Mouse (Mus musculus) monocyte, adult 2 months (primary cell): Measurements from ENCODE around the gene Alas2.

Source experiments
- DNase-seq, 2 experiments: peaks; one replicate each; pipeline ENCODE4 v3.0.0; 2022; ENCODE audit warnings: low spot score in 2 of 2, low read depth in 1 of 2

The Alas2 gene

GRCm38 (mm10) chrX:150547239-150547638 lies at the start of gene Alas2:
Gene Alas2 (plus strand): TSS chrX:150547375.
- no peak for DNase-seq

GRCm38 (mm10) chrX:150508696-150509095 lies 38.5 kb upstream of the Alas2 start:
- DNase-seq: no peak

GRCm38 (mm10) chrX:150510631-150511030 lies 36.5 kb upstream of the Alas2 start:
- no peak for DNase-seq

- no peak for DNase-seq
Measured at GRCm38 (mm10) chrX:150511274-150511673, 35.9 kb upstream of the Alas2 start.

- DNase-seq: no peak
Measured at GRCm38 (mm10) chrX:150514127-150514526, 33.0 kb upstream of the Alas2 start.

GRCm38 (mm10) chrX:150516015-150516414 lies 31.2 kb upstream of the Alas2 start:
- DNase-seq: no peak

GRCm38 (mm10) chrX:150516477-150516876 lies 30.7 kb upstream of the Alas2 start:
- no peak for DNase-seq

- no peak for DNase-seq
Measured at GRCm38 (mm10) chrX:150540111-150540510, 7.1 kb upstream of the Alas2 start.

GRCm38 (mm10) chrX:150541684-150542083 lies 5.5 kb upstream of the Alas2 start:
- DNase-seq: no peak

GRCm38 (mm10) chrX:150549639-150550038 lies 2.5 kb downstream of the Alas2 start:
- peak in 1 of 2 experiments; percentile 1 for DNase-seq

GRCm38 (mm10) chrX:150551986-150552385 lies 4.8 kb downstream of the Alas2 start:
- no peak for DNase-seq

- DNase-seq: no peak
Measured at GRCm38 (mm10) chrX:150554032-150554431, 6.9 kb downstream of the Alas2 start.

- DNase-seq: no peak
Measured at GRCm38 (mm10) chrX:150564644-150565357, 17.6 kb downstream of the Alas2 start.

GRCm38 (mm10) chrX:150581921-150582320 lies 34.7 kb downstream of the Alas2 start:
- DNase-seq: no peak

- DNase-seq: no peak
Measured at GRCm38 (mm10) chrX:150585116-150585515, 37.9 kb downstream of the Alas2 start.

GRCm38 (mm10) chrX:150588023-150588764 lies 41.0 kb downstream of the Alas2 start, which contains the start of gene Pfkfb1:
Gene Pfkfb1 (plus strand): TSS chrX:150588229.
- DNase-seq: peak; percentile 5 to 21

GRCm38 (mm10) chrX:150589696-150590095 lies 42.5 kb downstream of the Alas2 start, which contains the start of gene Apex2:
Gene Apex2 (minus strand): TSS chrX:150589868.
- DNase-seq: no peak

- DNase-seq: no peak
Measured at GRCm38 (mm10) chrX:150593266-150594035, 46.3 kb downstream of the Alas2 start.

- no peak for DNase-seq
Measured at GRCm38 (mm10) chrX:150594176-150594575, 47.0 kb downstream of the Alas2 start.

- no peak for DNase-seq
Measured at GRCm38 (mm10) chrX:150595016-150595760, 48.0 kb downstream of the Alas2 start.

- DNase-seq: no peak
Measured at GRCm38 (mm10) chrX:150598882-150599281, 51.7 kb downstream of the Alas2 start.
